Mouse (Mus musculus): Measurements from ENCODE around the gene Arl13b. TPM values are rescaled to one million over a fixed set of nuclear protein-coding genes. Genes with fewer than 3 reads are reported as not detected.

The Arl13b gene
- 1.0 and 3.5 TPM in 2 replicates for polyA plus RNA-seq (2012; rRNA removed)

GRCm38 (mm10) chr16:62846498-62847312 is at the start of gene Arl13b:
Gene Arl13b (minus strand): TSS chr16:62847040.

GRCm38 (mm10) chr16:62854191-62855068 is 7.6 kb upstream of the Arl13b start, which contains the start of gene Pros1:
Gene Pros1 (plus strand): TSS chr16:62854307.

GRCm38 (mm10) chr16:62814491-62814890 is 32.3 kb downstream of the Arl13b start, which contains the start of gene Stx19:
Gene Stx19 (plus strand): TSS chr16:62814676.

GRCm38 (mm10) chr16:62786621-62787331 is 60.1 kb downstream of the Arl13b start, which contains the start of gene Nsun3:
Gene Nsun3 (minus strand): TSS chr16:62786818.

Other genes with a start within 250 kb of the Arl13b start
- 1.9 and 3.9 TPM in 2 replicates for gene Nsun3, start 60.2 kb downstream of the Arl13b start, polyA plus RNA-seq (2012; rRNA removed)
- gene Stx19, start 32.4 kb downstream of the Arl13b start, polyA plus RNA-seq (2012; rRNA removed): 0.26 and 0.39 TPM in 2 replicates
- 1.0 and 1.7 TPM in 2 replicates for gene Pros1, start 7.3 kb upstream of the Arl13b start, polyA plus RNA-seq (2012; rRNA removed)